Mouse (Mus musculus): ENCODE results near the gene Efcab9.

- TF ChIP-seq CTCF (conservative IDR thresholded peaks at IDR 0.05; ENCODE audit: insufficient read depth, insufficient read length, low read depth, low read length) (no peak), POLR2A (IDR thresholded peaks at IDR 0.05; ENCODE audit: low read depth, low read length) (no peak)
Observed at GRCm38 (mm10) chr11:32571103-32571502, 39.2 kb upstream of the Efcab9 start.

All from kidney, adult 2 months (tissue).